11 mouse cellular contexts compared by ENCODE assay signal in the genomic region with DNA sequence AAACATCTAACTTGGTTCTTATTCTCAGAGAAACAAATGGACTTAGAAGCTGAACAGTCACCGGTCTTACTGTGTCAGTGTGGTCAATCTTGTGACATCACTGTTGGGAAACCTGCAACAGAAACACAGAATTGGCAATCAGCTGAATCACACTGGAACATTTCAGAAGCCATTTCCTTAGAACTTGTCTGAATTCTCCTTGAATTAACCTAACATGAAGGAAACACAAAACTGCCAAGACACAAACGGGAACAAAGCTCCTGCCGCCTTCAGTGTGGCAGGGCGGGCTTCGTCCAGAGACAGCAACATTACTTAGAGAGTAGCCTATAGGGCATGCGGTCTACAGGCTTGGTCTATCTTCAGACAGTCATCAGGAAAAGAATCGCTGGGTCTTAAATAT.
DNase-seq lines count a peak whose midpoint lies in the region; ATAC-seq lines count a peak whose summit lies in the region.
"Had no signal": no experiment of that assay in that cellular context is flagged by ENCODE, and none has a peak within 500 bp of the region (broad histone marks: within the 10 kb centered on the region; RNA-seq: fewer than 3 reads in every experiment).

No protein-coding gene starts in this region.

- no peaks in the 10 kb centered on the region for H3K36me3 ChIP-seq in kidney, embryonic 16.5 days (ENCODE audit: insufficient read depth, low read length)
- 0 out of 2 replicates have a peak, but pooled peaks cover 2% of the 10 kb centered on the region for H3K36me3 ChIP-seq in midbrain, embryonic 14.5 days (ENCODE audit: control insufficient read depth, insufficient read depth, low read length)
- H3K36me3 ChIP-seq: stomach, embryonic 15.5 days had no signal

- H3K4me1 ChIP-seq in kidney, embryonic 16.5 days (ENCODE audit: insufficient read depth, low read length), result peaks cover 24% of the 10 kb centered on the region
- H3K4me1 ChIP-seq in midbrain, embryonic 14.5 days (ENCODE audit: control insufficient read depth, insufficient read depth, low read length), result peaks cover 10% of the 10 kb centered on the region
- H3K4me1 ChIP-seq: stomach, embryonic 15.5 days had no signal

- 0 out of 2 replicates have a peak overlapping the region, but pooled peaks have one; percentile 14 for H3K27ac ChIP-seq in kidney, embryonic 16.5 days (ENCODE audit: low read length)
- no peak overlapping the region for H3K27ac ChIP-seq in midbrain, embryonic 14.5 days (replicated peaks; ENCODE audit: low read depth, low read length)
- H3K27ac ChIP-seq: stomach, embryonic 15.5 days had no signal

- H3K9me3 ChIP-seq in kidney, embryonic 16.5 days (ENCODE audit: low read length), result no peaks in the 10 kb centered on the region
- no peaks in the 10 kb centered on the region for H3K9me3 ChIP-seq in midbrain, embryonic 14.5 days (ENCODE audit: control insufficient read depth, low read length)
- H3K9me3 ChIP-seq: stomach, embryonic 15.5 days had no signal

- ATAC-seq in kidney, embryonic 16.5 days (ENCODE audit: low FRiP score, low TSS enrichment), result no peak
- no peak for ATAC-seq in midbrain, embryonic 14.5 days (ENCODE audit: low FRiP score, low TSS enrichment)
- ATAC-seq: hindbrain, embryonic 16.5 days had no signal

- H3K27me3 ChIP-seq in kidney, embryonic 16.5 days (ENCODE audit: insufficient read depth, low read length), result no peaks in the 10 kb centered on the region
- H3K27me3 ChIP-seq in midbrain, embryonic 14.5 days (ENCODE audit: control insufficient read depth, insufficient read depth, low read length), result no peaks in the 10 kb centered on the region
- H3K27me3 ChIP-seq: stomach, embryonic 15.5 days had no signal

- 72% methylated on average over 7 of the region's 7 CpGs for WGBS in kidney, embryonic 16.5 days
- 34% methylated on average over 7 of the region's 7 CpGs for WGBS in midbrain, embryonic 14.5 days

- DNase-seq in adrenal gland, adult 2 months, result peak; percentile 53
- DNase-seq in adrenal gland, adult 18-20 months (ENCODE audit: low spot score in 2 of 2), result no peak
- no peak for DNase-seq in kidney, adult 18-20 months
- DNase-seq in fibroblast of lung, adult 2 months (ENCODE audit: low read depth), result peak; percentile 85
- peak; percentile 29 for DNase-seq in midbrain, embryonic 14.5 days
- no peak for DNase-seq in cerebellum, postnatal 4 days (ENCODE audit: low spot score in 2 of 2)
- DNase-seq in kidney, postnatal 14 days, result no peak
- DNase-seq: layer of hippocampus, adult 9-11 months had no signal

- no peak overlapping the region for H3K4me3 ChIP-seq in kidney, embryonic 16.5 days (ENCODE audit: low read length)
- no peak overlapping the region for H3K4me3 ChIP-seq in midbrain, embryonic 14.5 days (replicated peaks; ENCODE audit: low read depth, low read length)
- H3K4me3 ChIP-seq: stomach, embryonic 15.5 days had no signal

- H3K9ac ChIP-seq in kidney, embryonic 16.5 days (replicated peaks; ENCODE audit: low read length), result no peak overlapping the region
- no peak overlapping the region for H3K9ac ChIP-seq in midbrain, embryonic 14.5 days (replicated peaks; ENCODE audit: low read length)
- H3K9ac ChIP-seq: stomach, embryonic 15.5 days had no signal

- no peak overlapping the region for H3K4me2 ChIP-seq in kidney, embryonic 16.5 days (replicated peaks; ENCODE audit: low read depth, low read length)
- H3K4me2 ChIP-seq in midbrain, embryonic 14.5 days (ENCODE audit: low read length), result no peak overlapping the region
- H3K4me2 ChIP-seq: stomach, embryonic 15.5 days had no signal

Comparison
In these comparisons a context has a peak if more than half of its experiments do, and no peak if none do; other contexts are left out.
1. DNase-seq: peak in adrenal gland, adult 2 months (single experiment), fibroblast of lung, adult 2 months (single experiment) and midbrain, embryonic 14.5 days (single experiment); none in adrenal gland, adult 18-20 months (0 of 2), kidney, adult 18-20 months (single experiment), cerebellum, postnatal 4 days (0 of 2) and kidney, postnatal 14 days (single experiment).